Mouse (Mus musculus): ENCODE data around the gene Pip5k1b.

- TF ChIP-seq GATA1 (IDR thresholded peaks at IDR 0.05; ENCODE audit: low read length), result no peak
- TF ChIP-seq TAL1 (IDR thresholded peaks at IDR 0.05; ENCODE audit: low read length), result no peak
Measured at GRCm38 (mm10) chr19:24417659-24418004, 138.0 kb downstream of the Pip5k1b start.
